Mouse (Mus musculus) left cerebral cortex, postnatal 14 days (tissue): ENCODE data around the gene Vcp. TPM values are rescaled to one million over a fixed set of nuclear protein-coding genes. Genes with fewer than 3 reads are reported as not detected.
A peak's percentile ranks its signal among the peaks of the same experiment; 100 is the strongest.
"Not testable (repeated sequence)": the region's sequence is repeated elsewhere in the genome, so short reads cannot be mapped to it uniquely, and the experiment has no call there.

Experiments used
- DNase-seq, 2 experiments: peaks; one replicate each; pipeline ENCODE4 v3.0.0; 2021 to 2022; ENCODE audit warnings: low spot score in 2 of 2, mixed read lengths in 1 of 2
- intact Hi-C: fragments of 180-260 bp; cut with DNase I; formaldehyde crosslinking; loops from one replicate; pipeline ENCODE4 v1.15.1; 2025
- long read RNA-seq, 2 experiments: library from polyadenylated mRNA; stranded (forward); transcript quantifications; one replicate each; pipeline ENCODE4 v2.0.0; 2021
- total RNA-seq, 2 experiments: library from RNA; stranded (reverse); gene quantifications; 2 replicates each; pipeline ENCODE4 v1.2.3; 2021

Gene Vcp
- total RNA-seq = 100 to 1,000 TPM; 223 to 226 TPM
- long read RNA-seq, experiment 1, transcript Vcp-201 (17 exons, 3,316 nt) = major isoform, 370 of 418 reads
- long read RNA-seq, experiment 1, partial matches to known transcripts = 30 of 418 reads
- long read RNA-seq, experiment 1, other reads (novel, unspliced or antisense) = 18 of 418 reads
- long read RNA-seq, experiment 2, transcript Vcp-201 (17 exons, 3,316 nt) = major isoform, 292 of 331 reads
- long read RNA-seq, experiment 2, partial matches to known transcripts = 22 of 331 reads
- long read RNA-seq, experiment 2, other reads (novel, unspliced or antisense) = 17 of 331 reads

DNA sequence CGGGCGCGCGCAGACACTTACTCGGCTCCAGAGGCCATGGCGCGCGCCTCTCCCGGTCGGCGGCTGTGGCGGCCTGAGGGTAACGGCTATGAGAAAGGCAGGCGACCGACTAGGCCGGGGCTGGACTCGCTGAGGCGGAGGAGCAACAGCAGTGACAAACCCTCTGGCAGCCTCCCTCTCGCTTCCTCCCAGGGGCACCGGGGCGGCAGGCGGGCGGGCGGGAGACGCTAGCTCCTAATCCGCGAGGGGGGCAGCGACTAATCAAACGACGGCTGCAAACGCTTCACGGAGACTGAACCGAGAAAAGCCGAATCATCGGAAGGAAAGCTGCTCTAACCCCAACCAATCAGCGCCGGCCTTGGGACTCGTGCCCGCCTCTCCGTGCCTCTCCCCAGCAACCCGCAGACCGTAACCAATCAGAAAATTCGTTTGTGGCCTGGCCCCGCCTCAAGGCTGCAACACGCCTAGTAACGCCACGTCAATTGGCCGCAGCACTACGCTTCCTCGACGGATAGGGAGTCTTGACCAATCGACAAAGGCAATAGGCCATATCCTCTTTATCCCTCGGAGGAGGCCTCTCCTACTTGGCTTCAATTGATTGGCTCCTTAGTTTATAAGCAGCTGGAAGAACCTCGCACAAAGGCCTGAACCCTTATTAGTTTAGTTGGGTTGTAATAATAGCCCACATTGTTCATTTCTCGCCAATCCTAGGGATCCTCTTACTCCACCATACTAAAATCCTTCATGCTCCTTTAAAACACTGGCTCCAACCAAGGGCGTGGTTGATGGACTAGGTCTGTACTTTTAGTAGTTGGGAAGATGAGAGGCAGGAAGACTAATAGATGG, at the start of gene Vcp:
TSS of gene Vcp (minus strand) at position 367 of the 846 bp plus-strand sequence.
- peak; percentile 99 to 100 for DNase-seq
- intact Hi-C loops = not testable (repeated sequence)

DNA sequence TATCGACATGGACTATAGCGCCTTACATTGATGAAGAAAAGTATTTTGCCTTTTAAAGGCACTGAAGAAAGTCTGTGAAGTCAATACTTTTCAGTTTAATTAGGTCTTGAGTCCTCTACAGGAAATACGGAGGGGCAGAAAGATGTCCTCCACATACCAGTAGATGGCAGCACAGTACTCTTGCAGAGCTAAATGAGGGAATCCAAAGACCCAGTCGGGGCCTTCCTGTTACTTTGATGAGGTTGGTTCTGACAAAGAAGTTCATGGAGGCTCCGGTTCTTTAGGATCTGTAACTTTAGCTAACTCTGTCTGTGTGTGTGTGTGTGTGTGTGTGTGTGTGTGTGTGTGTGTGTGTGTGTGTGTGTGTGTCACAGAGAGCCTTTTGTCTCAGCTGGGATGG, 46.9 kb upstream of the Vcp start:
- intact Hi-C loops = loop anchor here (5.0 kb wide), 2 partner anchors 65 to 200 kb away; no protein-coding TSS in a partner anchor
- peak; percentile 88 to 95 for DNase-seq

DNA sequence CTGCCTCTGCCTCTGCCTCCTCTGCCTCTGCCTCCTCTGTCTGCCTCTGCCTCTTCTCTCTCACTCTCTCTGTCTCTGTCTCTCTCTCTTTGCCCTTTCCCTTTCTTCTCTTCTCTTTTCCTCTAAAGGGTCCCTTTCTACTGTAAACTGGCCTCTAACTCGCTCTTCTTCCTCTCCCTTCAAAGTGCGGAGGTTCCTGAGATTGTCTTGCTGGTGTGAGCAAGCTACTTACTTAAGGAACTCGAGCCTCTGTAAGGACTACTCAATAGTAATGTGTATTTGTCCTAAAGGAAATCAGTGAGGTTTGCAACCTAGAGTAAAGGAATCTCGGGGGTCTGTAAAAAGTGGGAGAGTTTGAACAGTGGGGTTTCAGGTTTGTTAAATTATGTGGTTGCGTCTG, 46.3 kb upstream of the Vcp start:
- intact Hi-C loops = loop anchor here (5.0 kb wide), 2 partner anchors 66 to 201 kb away; no protein-coding TSS in a partner anchor
- no peak for DNase-seq

DNA sequence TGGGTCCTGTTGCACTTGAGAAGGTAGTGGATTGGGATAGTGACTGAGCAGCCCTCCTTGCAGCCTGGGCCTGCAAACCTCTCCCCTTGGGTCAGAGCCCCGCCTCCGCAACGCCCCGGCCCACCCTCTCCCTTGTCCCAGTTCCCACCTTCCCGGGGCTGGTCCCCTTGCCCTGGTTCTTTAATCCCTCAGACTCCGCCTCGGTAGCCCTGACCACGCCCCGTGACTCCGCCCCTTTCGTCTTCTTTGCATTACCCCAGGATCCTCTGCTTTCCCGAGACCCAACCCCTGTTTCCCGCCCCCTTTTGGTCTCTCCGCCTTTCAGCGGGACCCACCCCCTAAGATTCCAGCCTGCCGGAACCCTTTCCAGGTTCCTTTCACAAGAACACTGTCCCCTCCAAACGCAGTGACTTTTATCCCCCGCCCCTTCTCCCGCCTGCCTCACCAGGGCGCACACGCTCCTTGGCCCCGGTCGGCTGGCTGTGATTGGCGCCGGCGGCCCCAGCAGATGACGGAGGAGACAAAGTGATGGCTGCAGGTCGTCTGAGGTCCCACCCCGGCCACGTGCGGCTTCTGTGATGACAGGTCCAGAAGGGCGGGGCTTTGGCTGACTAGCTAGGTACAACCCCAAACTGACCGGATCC, 45.5 kb upstream of the Vcp start, which contains the start of gene Fam214b:
TSS of gene Fam214b (minus strand) at position 562 of the 644 bp plus-strand sequence.
- peak; percentile 92 to 94 for DNase-seq
- intact Hi-C loops = loop anchor here (5.0 kb wide), 2 partner anchors 67 to 202 kb away; no protein-coding TSS in a partner anchor

DNA sequence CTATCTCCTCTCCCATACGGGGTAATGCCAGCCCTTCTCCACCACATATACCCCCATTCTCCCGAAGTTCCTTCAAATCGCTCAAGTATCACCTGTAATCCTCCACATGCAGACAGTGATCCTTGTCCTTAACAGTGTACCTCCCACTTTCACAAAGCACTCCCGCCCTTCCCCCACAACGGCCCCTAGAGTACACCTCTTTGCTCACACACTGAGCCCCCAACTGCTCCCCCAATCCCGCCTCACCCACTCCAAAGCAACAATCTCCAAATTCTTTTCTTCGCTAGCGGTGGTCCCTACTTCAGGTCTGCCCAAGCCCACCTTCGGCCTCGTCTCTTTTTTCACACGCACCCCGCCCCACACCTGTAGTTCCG, 45.0 kb upstream of the Vcp start:
- intact Hi-C loops = loop anchor here (5.0 kb wide), 2 partner anchors 67 to 202 kb away; no protein-coding TSS in a partner anchor
- DNase-seq = no peak

DNA sequence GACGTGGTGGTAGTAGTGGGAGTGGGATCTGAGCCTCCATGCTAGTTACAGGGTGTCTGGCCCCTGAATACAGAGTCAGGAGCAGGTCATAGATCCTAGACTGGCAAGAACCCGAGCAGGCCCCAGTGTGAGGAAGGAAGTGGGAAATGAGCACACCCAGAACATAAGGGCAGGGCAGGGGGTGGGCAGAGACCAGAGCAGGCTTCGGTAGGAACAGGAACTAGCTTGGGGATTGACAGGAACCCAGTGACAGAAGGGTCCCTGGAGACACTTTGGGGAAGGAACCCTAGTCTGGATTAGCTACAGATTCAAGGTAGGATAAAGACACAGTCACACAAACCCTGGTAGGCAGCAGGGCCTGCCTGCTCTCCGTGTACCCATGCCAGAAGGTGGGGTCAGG, 44.4 kb upstream of the Vcp start:
- no peak for DNase-seq
- intact Hi-C loops = loop anchor here (5.0 kb wide), 3 partner anchors 68 to 383 kb away; partner anchors contain the start of gene Fam166b

DNA sequence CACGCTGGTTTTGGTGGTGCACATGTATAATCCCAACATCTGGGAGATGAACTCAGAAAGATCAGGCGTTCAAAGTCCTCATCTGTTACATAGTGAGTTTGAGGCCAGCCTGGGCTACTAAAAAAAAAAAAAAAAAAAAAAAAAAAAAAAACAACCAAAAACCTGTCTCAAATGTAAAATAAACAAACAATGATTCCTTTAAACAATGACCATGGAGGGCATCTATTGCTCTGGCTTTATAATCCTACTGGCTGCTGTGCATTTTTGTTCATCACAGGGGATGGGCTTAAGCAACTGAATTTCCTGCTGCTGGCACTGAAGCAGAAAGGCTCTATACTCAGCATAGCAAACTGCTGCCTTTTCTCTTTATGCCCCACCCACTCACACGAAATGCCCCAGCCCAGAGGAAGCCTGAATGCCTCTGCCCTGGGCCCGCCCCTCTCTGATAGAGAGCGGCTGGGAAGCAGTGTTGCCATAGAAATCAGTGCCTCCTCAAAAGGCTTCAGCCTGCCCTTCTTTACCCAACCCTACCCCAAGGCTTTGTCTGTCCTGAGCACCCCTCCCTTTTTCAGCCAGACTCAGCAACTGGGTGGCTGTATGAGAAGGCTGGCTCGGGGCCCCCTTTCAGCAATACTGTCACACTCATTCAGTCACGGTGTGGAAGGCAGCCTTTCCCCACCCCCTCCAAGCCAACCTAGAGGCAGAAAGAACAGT, 43.5 kb upstream of the Vcp start:
- intact Hi-C loops = loop anchor here (5.0 kb wide), 1 partner anchor 384 kb away; the partner anchor contains the start of gene Fam166b
- DNase-seq = peak; percentile 64 to 87

DNA sequence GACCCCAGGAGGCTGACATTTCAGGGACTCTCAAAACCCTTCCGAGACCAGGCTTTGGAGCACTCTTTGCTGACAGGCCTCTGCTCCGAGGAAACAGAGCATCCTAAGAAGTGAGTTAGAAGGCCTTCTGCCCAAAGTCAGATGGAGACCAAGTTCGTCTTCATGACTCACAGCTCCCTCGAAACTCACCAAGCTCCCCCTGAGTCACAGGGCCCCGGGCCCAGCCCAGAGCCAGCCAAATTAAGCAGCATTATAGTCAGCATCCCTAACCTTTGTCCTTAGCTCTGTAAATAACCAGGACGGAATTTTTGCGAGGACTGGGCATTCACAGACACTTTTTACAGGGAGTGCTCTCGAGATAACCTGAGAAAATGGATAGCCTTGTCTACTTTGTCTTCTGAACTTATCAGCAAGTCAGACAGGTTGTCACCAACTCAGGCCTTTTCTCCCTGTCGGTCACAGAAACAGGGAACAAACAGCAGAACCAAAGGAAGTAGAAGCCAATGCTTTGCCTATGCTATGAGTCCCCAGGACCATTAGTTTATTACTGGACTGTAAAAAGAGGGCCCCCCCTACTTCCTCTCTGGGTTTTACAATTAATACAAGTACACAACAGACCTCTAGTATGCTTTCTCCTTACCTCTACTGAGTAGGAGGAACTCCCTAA, 40.7 kb upstream of the Vcp start:
- intact Hi-C loops = loop anchor here (5.0 kb wide), 1 partner anchor 386 kb away; the partner anchor contains the start of gene Fam166b
- DNase-seq = no peak

DNA sequence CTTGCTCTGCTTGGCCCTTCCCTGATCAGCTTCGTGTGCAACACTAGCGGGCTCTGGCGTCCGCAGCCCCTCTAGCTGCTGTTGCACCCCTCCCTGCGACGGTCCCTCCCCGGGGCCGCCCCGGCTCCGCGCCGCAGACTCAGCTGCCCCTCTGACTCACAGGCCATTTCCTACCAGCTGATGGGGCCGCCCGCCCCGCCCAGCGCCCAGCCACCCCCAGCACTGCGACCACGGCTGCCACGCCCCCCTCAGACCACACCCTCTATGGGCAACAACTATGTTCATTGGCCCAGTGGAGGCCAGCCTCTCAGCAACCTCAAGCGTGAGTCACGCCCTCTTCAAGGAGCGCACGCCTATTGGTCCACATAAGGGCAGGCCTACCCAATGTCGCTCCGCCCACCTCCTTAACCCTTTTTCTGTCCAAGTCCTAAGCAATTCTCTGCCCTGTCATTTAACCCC, 39.8 kb upstream of the Vcp start:
- intact Hi-C loops = loop anchor here (5.0 kb wide), 1 partner anchor 387 kb away; the partner anchor contains the start of gene Fam166b

DNA sequence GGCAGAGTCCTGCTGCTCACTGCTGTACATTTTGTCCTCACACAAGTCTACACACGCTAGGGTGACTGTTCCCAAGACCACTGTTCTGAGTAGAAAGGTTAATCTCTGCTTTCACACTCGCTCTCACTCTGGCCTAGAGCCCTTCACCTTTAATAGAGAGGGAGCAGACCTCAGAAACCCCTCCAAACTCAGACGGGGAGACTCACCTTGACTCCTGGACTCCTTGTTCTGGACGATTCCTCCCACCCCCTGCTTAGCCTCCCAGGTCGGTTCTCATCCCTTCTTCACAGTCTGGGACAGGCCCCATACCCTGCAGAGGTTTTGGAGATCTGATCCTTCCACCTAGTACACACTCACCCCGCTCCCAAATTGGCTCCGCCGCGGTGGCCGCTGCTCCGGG, 39.3 kb upstream of the Vcp start:
- no peak for DNase-seq
- intact Hi-C loops = loop anchor here (5.0 kb wide), 1 partner anchor 388 kb away; the partner anchor contains the start of gene Fam166b

More for the DNA sequence above, 39.8 kb upstream of the Vcp start:
- DNase-seq = peak; percentile 95 to 98

DNA sequence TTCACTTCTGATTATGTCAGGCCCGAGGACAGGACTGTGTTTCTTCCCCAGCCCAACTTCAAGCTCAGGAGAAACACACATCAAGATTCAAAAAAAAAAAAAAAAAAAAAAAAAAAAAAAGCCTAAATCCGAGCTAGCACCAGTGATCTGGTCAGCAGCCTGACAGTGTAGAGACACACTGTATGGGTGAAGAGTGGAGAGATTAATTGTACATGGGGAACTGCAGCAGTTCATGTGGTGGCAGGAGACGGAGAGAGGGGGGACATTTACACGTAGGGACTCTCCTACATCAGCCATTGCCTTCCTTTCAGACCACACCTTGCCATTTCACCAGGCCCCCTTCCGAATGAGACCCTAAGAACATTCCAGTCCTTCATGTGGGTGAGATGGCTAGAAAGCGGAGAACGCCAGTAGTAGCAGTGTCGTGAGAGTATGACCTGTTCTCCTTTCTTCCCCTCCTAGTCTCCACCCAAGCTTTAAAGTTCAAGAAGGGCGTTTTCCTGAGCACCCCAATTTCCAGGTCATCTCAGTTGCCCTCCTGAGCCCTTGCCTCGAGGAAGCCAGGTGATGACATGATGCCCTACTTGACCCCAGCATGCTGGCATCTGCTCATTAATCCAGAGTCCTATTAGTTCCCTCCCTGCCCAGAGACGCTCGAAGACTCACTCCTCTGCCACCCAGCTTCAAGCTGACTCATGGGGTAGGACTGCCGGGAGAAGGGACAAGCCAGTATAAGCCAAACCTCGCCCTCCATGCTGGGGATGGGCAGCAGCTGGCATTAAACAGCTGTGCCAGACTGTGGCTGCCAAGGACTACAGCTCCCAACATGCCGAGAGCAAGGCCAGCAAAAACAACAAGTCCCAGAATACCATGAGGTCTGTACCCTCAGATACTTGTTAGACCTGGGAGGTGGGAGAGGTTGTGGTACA, 38.5 kb upstream of the Vcp start:
- intact Hi-C loops = no loop called here
- peak; percentile 51 to 87 for DNase-seq

DNA sequence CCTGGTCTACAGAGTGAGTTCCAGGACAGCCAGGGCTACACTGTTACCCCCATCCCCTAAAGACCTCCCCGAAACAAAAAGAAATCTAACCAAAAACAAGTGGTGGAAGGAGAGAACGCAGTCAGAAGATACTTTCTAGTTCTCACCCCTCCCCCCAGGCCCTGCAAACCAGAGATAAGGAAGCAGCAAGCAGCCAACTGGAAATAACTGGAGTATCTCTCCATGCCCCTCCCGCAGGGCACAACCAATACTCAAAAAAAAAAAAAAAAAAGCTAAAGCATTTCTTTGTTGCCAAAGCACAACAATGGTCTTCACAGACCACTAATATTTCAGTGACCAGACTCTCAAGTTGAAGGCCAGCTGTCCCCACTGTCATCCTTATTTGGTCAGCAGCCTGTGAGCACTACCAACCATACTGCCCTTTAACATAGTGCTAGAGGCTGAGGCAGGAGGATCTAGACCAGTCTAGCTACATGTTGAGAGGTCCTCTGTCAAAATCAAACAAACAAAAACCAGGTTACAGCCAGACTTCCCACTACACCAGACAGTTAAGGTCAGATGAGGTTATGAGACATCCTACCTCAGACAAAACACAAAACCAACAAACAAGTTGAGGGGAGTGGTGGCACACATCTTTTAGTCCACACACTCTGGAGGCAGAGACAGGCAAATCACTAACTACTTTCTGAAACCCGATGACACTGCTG, 37.7 kb upstream of the Vcp start:
- DNase-seq = no peak
- intact Hi-C loops = no loop called here

DNA sequence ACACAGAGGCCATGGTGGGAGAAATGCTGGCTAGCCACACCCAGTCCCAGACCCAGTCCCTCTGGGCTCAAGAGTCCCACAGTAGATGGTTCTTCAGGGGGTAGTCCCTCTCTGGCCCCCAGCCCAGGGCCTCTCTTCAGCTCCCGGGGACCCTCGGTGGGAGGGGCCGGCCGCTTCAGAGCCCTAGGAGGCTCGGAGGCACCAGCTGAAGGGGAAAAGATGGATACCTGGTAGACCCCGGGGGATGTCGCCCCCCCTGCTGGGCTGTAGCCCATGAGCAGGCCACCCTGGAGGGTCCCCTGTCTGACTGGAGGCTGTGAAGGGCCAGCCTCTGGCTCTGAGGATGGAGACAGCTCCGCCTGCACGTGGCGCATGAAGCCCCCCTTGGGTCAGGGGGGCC, 36.0 kb upstream of the Vcp start:
- no peak for DNase-seq
- intact Hi-C loops = no loop called here

DNA sequence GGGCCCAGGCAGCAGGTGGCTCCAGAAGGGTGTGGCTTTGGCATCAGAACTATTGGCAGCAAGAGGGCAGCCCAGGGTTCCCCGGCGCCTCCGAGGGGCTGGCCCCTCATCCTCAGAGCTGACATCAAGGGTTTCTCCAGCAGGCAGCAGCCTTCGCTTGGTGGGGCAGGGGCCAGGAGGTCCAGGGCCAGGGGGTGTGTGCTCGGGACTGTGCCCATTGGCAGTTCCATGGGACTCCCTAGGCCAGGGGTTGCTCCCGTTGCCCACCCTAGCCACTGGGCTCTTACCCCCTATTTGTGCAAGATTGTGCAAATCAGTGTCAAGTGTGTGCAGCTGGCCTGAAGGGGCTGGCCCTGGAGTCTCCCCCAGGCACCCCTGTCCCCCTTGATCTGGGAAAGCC, 35.5 kb upstream of the Vcp start:
- intact Hi-C loops = no loop called here
- DNase-seq = no peak

DNA sequence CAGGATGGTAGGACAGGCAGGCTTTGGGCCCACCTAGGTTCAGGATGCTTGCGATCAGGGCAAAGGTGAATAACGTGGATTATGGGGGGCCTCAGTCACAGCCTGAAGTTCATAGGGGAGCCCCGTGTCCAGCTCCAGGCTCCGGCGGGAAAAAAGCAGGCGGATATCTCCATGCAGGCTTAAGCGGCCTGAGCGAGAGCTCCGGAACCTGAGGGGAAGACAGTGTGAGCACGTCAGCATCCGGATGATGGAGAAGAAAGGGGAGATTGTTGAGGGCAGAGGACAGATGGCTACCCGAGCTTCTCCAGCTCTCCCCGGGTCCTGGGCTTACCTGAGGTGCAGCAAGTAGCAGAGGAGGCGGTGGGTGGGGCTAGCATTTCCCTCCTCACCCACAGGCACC, 33.2 kb upstream of the Vcp start:
- no peak for DNase-seq
- intact Hi-C loops = no loop called here

DNA sequence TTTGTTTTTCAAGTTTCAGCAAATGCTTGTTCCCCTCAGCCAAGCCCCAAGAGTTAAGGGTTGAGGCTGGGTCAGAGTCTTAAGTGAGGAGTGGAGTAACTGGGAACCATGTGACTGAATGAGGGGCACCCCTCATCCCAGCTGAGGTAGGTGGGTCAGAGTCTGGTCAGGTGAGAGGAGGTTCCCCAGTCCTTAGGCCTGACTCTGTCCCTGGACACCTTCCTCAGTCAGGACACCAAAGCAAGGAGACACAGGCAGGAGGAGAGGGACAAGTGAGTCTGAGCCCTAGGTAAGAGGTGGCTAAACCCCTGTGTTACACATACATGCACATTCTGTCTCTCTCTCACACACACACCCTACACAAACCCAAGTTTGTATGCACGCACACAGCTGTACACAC, 32.2 kb upstream of the Vcp start:
- intact Hi-C loops = no loop called here
- DNase-seq = no peak
